Mouse (Mus musculus) small intestine, adult 2 months (tissue): ENCODE data around the gene Blvrb. TPM values are rescaled to one million over a fixed set of nuclear protein-coding genes. Genes with fewer than 3 reads are reported as not detected.

Experiments used
- H3K27ac ChIP-seq: fragments of 200-500 bp; 2 replicates; pipeline ENCODE4 v1.5.1; 2012; ENCODE audit warnings: low read depth, low read length, control low read depth, inconsistent platforms; ENCODE audit not compliant: insufficient read depth
- H3K27me3 ChIP-seq: fragments of 200-500 bp; 2 replicates; pipeline ENCODE4 v1.6.1; 2012; ENCODE audit warnings: mild to moderate bottlenecking, moderate library complexity, low read length, inconsistent platforms; ENCODE audit not compliant: control insufficient read depth, insufficient read depth
- H3K36me3 ChIP-seq: fragments of 200-500 bp; 2 replicates; pipeline ENCODE4 v1.6.1; 2012; ENCODE audit warnings: mild to moderate bottlenecking, low read length, control low read depth, inconsistent platforms; ENCODE audit not compliant: control insufficient read depth, insufficient read depth
- H3K4me1 ChIP-seq: fragments of 200-500 bp; 2 replicates; pipeline ENCODE4 v1.6.1; 2012; ENCODE audit warnings: low read length, inconsistent platforms, mixed read lengths; ENCODE audit not compliant: control insufficient read depth, insufficient read depth, insufficient read length
- H3K4me3 ChIP-seq: fragments of 200-500 bp; 2 replicates; pipeline ENCODE4 v1.5.1; 2012; ENCODE audit warnings: low read depth, mild to moderate bottlenecking, control low read depth, inconsistent platforms, low read length, moderate library complexity
- CTCF ChIP-seq: fragments of 200-500 bp; IDR thresholded peaks from 2 replicates; pipeline ENCODE4 v1.5.1; 2012; ENCODE audit warnings: low read depth, mild to moderate bottlenecking, control low read depth, inconsistent platforms, low read length, moderate library complexity, mixed read lengths; ENCODE audit not compliant: insufficient replicate concordance, insufficient read length; ENCODE audit errors: extremely low read depth
- POLR2A ChIP-seq: fragments of 200-500 bp; IDR thresholded peaks from 2 replicates; pipeline ENCODE4 v1.6.1; 2012; ENCODE audit warnings: low read depth, mild to moderate bottlenecking, control low read depth, inconsistent platforms, low read length, moderate library complexity
- WGBS: fragments of 180-500 bp; shearing (Covaris S2); methylation state at CpG from one replicate; pipeline ENCODE4 v1.1.7; 2018; 5-methylcytosine and 5-hydroxymethylcytosine counted together
- polyA plus RNA-seq: library from polyadenylated mRNA; depleted of rRNA; stranded (reverse); fragments of >200 nt; gene quantifications from 2 replicates; pipeline ENCODE4 v1.2.3, GENCODE M21; 2012

Blvrb gene
- polyA plus RNA-seq, 1 experiment, result 142 TPM

- TF ChIP-seq POLR2A, result no peak
- TF ChIP-seq CTCF, result no peak
- H3K27me3 ChIP-seq, result peaks cover 2% of the 10 kb centered on the region
- no peaks in the 10 kb centered on the region for H3K36me3 ChIP-seq
- H3K4me3 ChIP-seq, result no peak overlapping the region
- H3K4me1 ChIP-seq, result peaks cover 18% of the 10 kb centered on the region
- 85% methylated on average over 2 of the region's 2 CpGs for WGBS
- H3K27ac ChIP-seq, result no peak overlapping the region
Observed at GRCm38 (mm10) chr7:27451359-27451758, 3.6 kb downstream of the Blvrb start.

- Histone ChIP-seq H3K27me3 (no peaks in the 10 kb centered on the region), H3K27ac (no peak overlapping the region), H3K4me1 (peaks cover 11% of the 10 kb centered on the region; the same call in 1 of the 2 replicates), H3K4me3 (no peak overlapping the region), H3K36me3 (no peaks in the 10 kb centered on the region)
- 47% methylated on average over 13 of the region's 13 CpGs for WGBS
- TF ChIP-seq CTCF (no peak), POLR2A (no peak)
Observed at GRCm38 (mm10) chr7:27452206-27452770, 4.5 kb downstream of the Blvrb start.

GRCm38 (mm10) chr7:27454461-27455121 is 6.8 kb downstream of the Blvrb start:
- WGBS, result 61% methylated on average over 10 of the region's 10 CpGs
- no peaks in the 10 kb centered on the region for H3K36me3 ChIP-seq
- no peak for TF ChIP-seq CTCF
- TF ChIP-seq POLR2A, result no peak
- no peaks in the 10 kb centered on the region; the same call in 1 of the 2 replicates for H3K4me1 ChIP-seq
- no peak overlapping the region for H3K4me3 ChIP-seq
- H3K27ac ChIP-seq, result no peak overlapping the region
- no peaks in the 10 kb centered on the region for H3K27me3 ChIP-seq

- TF ChIP-seq CTCF (no peak), POLR2A (no peak)
- H3K27ac ChIP-seq, result no peak overlapping the region
- H3K4me1 ChIP-seq, result no peaks in the 10 kb centered on the region; the same call in 1 of the 2 replicates
- H3K4me3 ChIP-seq, result no peak overlapping the region
- WGBS, result 95% methylated on average over 3 of the region's 3 CpGs
- no peaks in the 10 kb centered on the region for H3K27me3 ChIP-seq
- no peaks in the 10 kb centered on the region for H3K36me3 ChIP-seq
Observed at GRCm38 (mm10) chr7:27455273-27455672, 7.5 kb downstream of the Blvrb start.

GRCm38 (mm10) chr7:27458614-27459013 is 10.8 kb downstream of the Blvrb start:
- no peaks in the 10 kb centered on the region for H3K27me3 ChIP-seq
- WGBS, result 91% methylated on average over 4 of the region's 4 CpGs
- H3K27ac ChIP-seq, result no peak overlapping the region
- H3K4me1 ChIP-seq, result no peaks in the 10 kb centered on the region
- TF ChIP-seq POLR2A, result no peak
- no peak for TF ChIP-seq CTCF
- no peak overlapping the region for H3K4me3 ChIP-seq
- H3K36me3 ChIP-seq, result no peaks in the 10 kb centered on the region; the same call in 1 of the 2 replicates

GRCm38 (mm10) chr7:27459640-27460039 is 11.9 kb downstream of the Blvrb start:
- H3K27me3 ChIP-seq, result no peaks in the 10 kb centered on the region
- H3K4me1 ChIP-seq, result no peaks in the 10 kb centered on the region
- WGBS, result 86% methylated on average over 5 of the region's 5 CpGs
- no peak overlapping the region for H3K4me3 ChIP-seq
- no peaks in the 10 kb centered on the region; the same call in 1 of the 2 replicates for H3K36me3 ChIP-seq
- TF ChIP-seq POLR2A (no peak), CTCF (no peak)
- H3K27ac ChIP-seq, result no peak overlapping the region

GRCm38 (mm10) chr7:27460477-27460876 is 12.7 kb downstream of the Blvrb start:
- no peaks in the 10 kb centered on the region; the same call in 1 of the 2 replicates for H3K36me3 ChIP-seq
- H3K27ac ChIP-seq, result no peak overlapping the region

GRCm38 (mm10) chr7:27467648-27468047 is 19.9 kb downstream of the Blvrb start:
- no peak overlapping the region for H3K27ac ChIP-seq
- peaks cover 4% of the 10 kb centered on the region for H3K36me3 ChIP-seq
- 55% methylated on average over 4 of the region's 4 CpGs for WGBS
- H3K4me1 ChIP-seq, result peaks cover 1% of the 10 kb centered on the region; the same call in 1 of the 2 replicates
- TF ChIP-seq CTCF (no peak), POLR2A (no peak)
- no peak overlapping the region for H3K4me3 ChIP-seq
- H3K27me3 ChIP-seq, result no peaks in the 10 kb centered on the region

More at GRCm38 (mm10) chr7:27460477-27460876, 12.7 kb downstream of the Blvrb start:
- Histone ChIP-seq H3K4me3 (no peak overlapping the region), H3K27me3 (no peaks in the 10 kb centered on the region), H3K4me1 (no peaks in the 10 kb centered on the region)
- TF ChIP-seq POLR2A (no peak), CTCF (no peak)
- WGBS, result 77% methylated on average over 6 of the region's 6 CpGs
